Mouse (Mus musculus) heart, embryonic 16.5 days (tissue): ENCODE measurements around the gene Olfr66. TPM values are rescaled to one million over a fixed set of nuclear protein-coding genes. Genes with fewer than 3 reads are reported as not detected.

Source experiments
- ATAC-seq: fragments of 200-750 bp; cut with Nextera tagmentation; replicated peaks from 2 replicates; pipeline ENCODE4 v1.8.0; 2017; ENCODE audit warnings: moderate number of reproducible peaks; ENCODE audit not compliant: insufficient read depth, low FRiP score; ENCODE audit errors: extremely low read depth
- H3K27ac ChIP-seq: fragments of 300-500 bp; sonication (generic); 2 replicates; pipeline ENCODE4 v1.5.1; 2014; ENCODE audit warnings: mild to moderate bottlenecking, low read length, control low read depth, moderate library complexity
- H3K27me3 ChIP-seq: fragments of 300-500 bp; sonication (generic); 2 replicates; pipeline ENCODE4 v1.6.1; 2014; ENCODE audit warnings: low read length, mixed read lengths; ENCODE audit not compliant: control insufficient read depth, insufficient read depth
- H3K36me3 ChIP-seq: fragments of 300-500 bp; sonication (generic); 2 replicates; pipeline ENCODE4 v1.6.1; 2014; ENCODE audit not compliant: control insufficient read depth, insufficient read depth
- H3K4me1 ChIP-seq: fragments of 300-500 bp; sonication (generic); 2 replicates; pipeline ENCODE4 v1.6.1; 2014; ENCODE audit warnings: low read length, mixed read lengths; ENCODE audit not compliant: control insufficient read depth, insufficient read depth
- H3K4me2 ChIP-seq: fragments of 300-500 bp; sonication (generic); 2 replicates; pipeline ENCODE4 v1.6.1; 2014; ENCODE audit warnings: low read depth, mild to moderate bottlenecking, control low read depth, low read length
- H3K4me3 ChIP-seq: fragments of 300-500 bp; sonication (generic); 2 replicates; pipeline ENCODE4 v1.5.1; 2014; ENCODE audit warnings: mild to moderate bottlenecking, control low read depth, low read length
- H3K9ac ChIP-seq: fragments of 300-500 bp; sonication (generic); 2 replicates; pipeline ENCODE4 v1.6.1; 2014; ENCODE audit warnings: low read length, control low read depth
- H3K9me3 ChIP-seq: fragments of 300-500 bp; sonication (generic); replicated peaks from 2 replicates; pipeline ENCODE4 v1.6.1; 2016; ENCODE audit warnings: low read length; ENCODE audit not compliant: control insufficient read depth
- WGBS: fragments of 180-500 bp; shearing (Covaris S2); extraction: QIAGEN DNeasy Blood & Tissue Kit; methylation state at CpG from one replicate; pipeline ENCODE4 v1.1.7; 2014; 5-methylcytosine and 5-hydroxymethylcytosine counted together
- polyA plus RNA-seq: library from polyadenylated mRNA; unstranded; fragments of >200 nt; fragmentation: Nextera tagmentation; extraction: Ambion mirVana; gene quantifications from 2 replicates; pipeline ENCODE4 v1.2.1, GENCODE M21; 2015

The Olfr66 gene
- polyA plus RNA-seq, 1 experiment from 2014 or later, result not detected

DNA sequence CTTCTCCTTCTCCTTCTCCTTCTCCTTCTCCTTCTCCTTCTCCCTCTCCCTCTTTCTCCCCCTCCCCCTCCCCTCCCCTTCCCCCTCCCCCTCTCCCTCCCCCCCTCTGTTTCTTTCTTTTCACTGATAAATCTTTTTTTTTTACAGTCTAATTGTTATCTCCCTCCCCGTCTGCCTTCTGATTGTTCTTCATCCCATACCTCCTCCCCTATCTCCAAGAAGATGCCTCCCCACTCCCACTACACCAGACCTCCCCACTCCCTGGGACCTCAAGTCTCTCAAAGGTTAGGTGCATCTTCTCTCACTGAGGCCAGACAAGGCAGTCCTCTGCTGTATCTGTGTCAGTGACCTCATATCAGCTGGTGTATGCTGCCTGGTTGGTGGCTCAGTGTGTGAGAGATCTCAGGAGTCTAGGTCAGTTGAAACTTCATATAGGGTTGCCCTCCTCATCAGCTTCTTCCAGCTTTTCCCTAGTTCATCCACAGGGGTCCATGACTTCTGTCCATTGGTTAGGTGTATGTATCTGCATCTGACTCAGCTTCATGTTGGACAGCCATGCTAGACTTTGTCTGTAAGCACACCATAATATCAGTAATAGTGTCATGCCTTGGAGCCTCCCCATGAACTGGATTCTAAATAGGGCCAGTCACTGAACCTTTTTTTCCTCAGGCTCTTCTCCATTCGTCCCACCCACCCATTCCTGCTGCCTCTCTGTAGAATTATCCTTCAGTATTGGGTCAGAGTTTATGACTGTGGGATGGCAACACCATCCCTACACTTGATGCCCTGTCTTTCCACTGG lies 41.3 kb downstream of the Olfr66 start:
- no peak overlapping the region for H3K9ac ChIP-seq
- H3K4me1 ChIP-seq, result no peaks in the 10 kb centered on the region
- no peak overlapping the region for H3K27ac ChIP-seq
- no peaks in the 10 kb centered on the region for H3K9me3 ChIP-seq
- no peaks in the 10 kb centered on the region for H3K36me3 ChIP-seq
- H3K4me3 ChIP-seq, result no peak overlapping the region
- H3K27me3 ChIP-seq, result no peaks in the 10 kb centered on the region
- WGBS, result 29% methylated on average over 1 of the region's 2 CpGs
- no peak for ATAC-seq
- no peak overlapping the region for H3K4me2 ChIP-seq

DNA sequence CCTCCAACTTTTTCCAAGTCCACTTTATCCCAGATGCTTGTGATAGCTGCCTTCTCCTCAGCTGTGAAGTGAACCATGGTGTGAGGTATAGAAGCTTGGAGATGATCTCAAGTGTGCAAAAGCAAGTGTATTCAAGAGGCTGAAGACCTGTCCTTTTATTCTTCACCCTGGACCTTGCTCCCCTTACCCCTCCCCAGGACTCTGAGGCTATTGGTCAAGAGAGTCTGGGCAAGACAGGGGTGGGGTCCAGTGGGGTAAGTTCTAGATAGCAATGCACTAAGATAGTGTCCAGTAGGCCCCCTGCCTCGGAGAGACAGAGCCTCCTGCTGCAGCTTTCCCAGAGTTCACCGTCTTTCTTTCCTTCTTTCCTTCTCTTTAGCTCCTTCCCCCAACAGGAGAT lies 43.0 kb downstream of the Olfr66 start, which contains the start of gene Hbb-bh1:
TSS of gene Hbb-bh1 (minus strand) at position 131 of the 400 bp plus-strand sequence.
- Histone ChIP-seq H3K4me1 (no peaks in the 10 kb centered on the region), H3K4me3 (no peak within 1 kb of the TSS), H3K27ac (no peak within 1 kb of the TSS), H3K36me3 (no peaks in the 10 kb centered on the region), H3K4me2 (no peak within 1 kb of the TSS), H3K9me3 (no peaks in the 10 kb centered on the region), H3K27me3 (no peaks in the 10 kb centered on the region), H3K9ac (no peak within 1 kb of the TSS)
- 58% methylated on average over 2 of the region's 2 CpGs for WGBS
- ATAC-seq, result no peak

DNA sequence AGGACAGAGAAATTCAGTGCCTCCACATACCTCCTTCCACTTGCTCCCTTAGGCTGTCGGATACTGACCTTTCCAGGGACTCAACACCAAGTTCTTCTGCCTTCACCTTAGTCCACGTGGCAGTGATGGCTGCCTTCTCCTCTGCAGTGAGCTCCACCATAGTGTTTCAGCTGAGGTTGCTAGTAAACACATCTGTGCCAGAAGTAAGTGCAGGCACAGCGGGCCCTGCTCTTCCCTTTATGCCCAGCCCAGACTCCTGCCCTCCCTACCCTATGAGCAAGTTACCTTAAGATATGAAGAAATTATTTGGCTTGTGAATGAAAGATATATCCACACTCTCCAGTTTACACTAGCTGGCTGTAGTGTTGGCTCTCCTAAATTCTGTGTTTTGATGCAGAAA lies 45.8 kb downstream of the Olfr66 start, which contains the start of gene Hbb-bh2:
TSS of gene Hbb-bh2 (minus strand) at position 253 of the 400 bp plus-strand sequence.
- Histone ChIP-seq H3K4me3 (no peak within 1 kb of the TSS), H3K27ac (no peak within 1 kb of the TSS), H3K9me3 (no peaks in the 10 kb centered on the region), H3K4me2 (no peak within 1 kb of the TSS), H3K27me3 (no peaks in the 10 kb centered on the region), H3K36me3 (no peaks in the 10 kb centered on the region), H3K4me1 (no peaks in the 10 kb centered on the region), H3K9ac (no peak within 1 kb of the TSS)
- ATAC-seq, result no peak
- 73% methylated on average over 3 of the region's 3 CpGs for WGBS

Other genes with a start within 250 kb of the Olfr66 start
- gene Olfr622, start 243.6 kb downstream of the Olfr66 start, polyA plus RNA-seq, result not detected in 2 replicates
- gene Olfr623, start 222.6 kb downstream of the Olfr66 start, polyA plus RNA-seq, result not detected in 2 replicates
- gene Olfr624, start 215.1 kb downstream of the Olfr66 start, polyA plus RNA-seq, result 0.03 and 0.04 TPM in 2 replicates
- gene Olfr625-ps1, start 203.5 kb downstream of the Olfr66 start, polyA plus RNA-seq, result not detected in 2 replicates
- gene Olfr243, start 171.6 kb downstream of the Olfr66 start, polyA plus RNA-seq, result not detected in 2 replicates
- not detected in 2 replicates for gene Olfr628, start 155.9 kb downstream of the Olfr66 start, polyA plus RNA-seq
- gene Olfr629, start 141.3 kb downstream of the Olfr66 start, polyA plus RNA-seq, result not detected in 2 replicates
- not detected in 2 replicates for gene Olfr630, start 128.9 kb downstream of the Olfr66 start, polyA plus RNA-seq
- gene Olfr69, start 114.7 kb downstream of the Olfr66 start, polyA plus RNA-seq, result not detected in 2 replicates
- not detected in 2 replicates for gene Olfr68, start 106.6 kb downstream of the Olfr66 start, polyA plus RNA-seq
- not detected in 2 replicates for gene Olfr67, start 94.4 kb downstream of the Olfr66 start, polyA plus RNA-seq
- 7,811 and 8,208 TPM in 2 replicates for gene Hbb-bt, start 72.3 kb downstream of the Olfr66 start, polyA plus RNA-seq
- 24,611 and 28,119 TPM in 2 replicates for gene Hbb-bs, start 58.2 kb downstream of the Olfr66 start, polyA plus RNA-seq
- not detected in 2 replicates for gene Hbb-bh2, start 45.7 kb downstream of the Olfr66 start, polyA plus RNA-seq
- 2.3 and 2.8 TPM in 2 replicates for gene Hbb-bh1, start 43.1 kb downstream of the Olfr66 start, polyA plus RNA-seq
- 147 and 172 TPM in 2 replicates for gene Hbb-y, start 33.0 kb downstream of the Olfr66 start, polyA plus RNA-seq
- not detected in 2 replicates for gene Olfr64, start 8.2 kb upstream of the Olfr66 start, polyA plus RNA-seq
- not detected in 2 replicates for gene Olfr65, start 17.2 kb upstream of the Olfr66 start, polyA plus RNA-seq
- gene Olfr631, start 42.6 kb upstream of the Olfr66 start, polyA plus RNA-seq, result not detected in 2 replicates
- gene Olfr632, start 48.1 kb upstream of the Olfr66 start, polyA plus RNA-seq, result not detected in 2 replicates
- gene Olfr633, start 58.2 kb upstream of the Olfr66 start, polyA plus RNA-seq, result not detected in 2 replicates
- not detected in 2 replicates for gene Olfr635, start 84.9 kb upstream of the Olfr66 start, polyA plus RNA-seq
- not detected in 2 replicates for gene Olfr638, start 112.5 kb upstream of the Olfr66 start, polyA plus RNA-seq
- gene Olfr639, start 131.1 kb upstream of the Olfr66 start, polyA plus RNA-seq, result 0.03 TPM in 1 of 2 replicates, not detected in the other
- not detected in 2 replicates for gene Olfr640, start 139.3 kb upstream of the Olfr66 start, polyA plus RNA-seq
- not detected in 2 replicates for gene Olfr641, start 149.2 kb upstream of the Olfr66 start, polyA plus RNA-seq
- not detected in 2 replicates for gene Olfr642, start 166.4 kb upstream of the Olfr66 start, polyA plus RNA-seq
- gene 4930516K23Rik, start 175.2 kb upstream of the Olfr66 start, polyA plus RNA-seq, result not detected in 2 replicates
- gene Olfr644, start 185.6 kb upstream of the Olfr66 start, polyA plus RNA-seq, result not detected in 2 replicates
- gene Olfr645, start 199.2 kb upstream of the Olfr66 start, polyA plus RNA-seq, result not detected in 2 replicates
- gene Olfr646, start 218.6 kb upstream of the Olfr66 start, polyA plus RNA-seq, result not detected in 2 replicates
- not detected in 2 replicates for gene Ubqln5, start 243.6 kb upstream of the Olfr66 start, polyA plus RNA-seq